Mouse (Mus musculus): ENCODE data around the gene Klhdc4. TPM values are rescaled to one million over a fixed set of nuclear protein-coding genes. Genes with fewer than 3 reads are reported as not detected.

The Klhdc4 gene
- polyA plus RNA-seq, 1 experiment from 2014 or later, result 44.5 TPM

GRCm38 (mm10) chr8:121849303-121849702 is 19.9 kb upstream of the Klhdc4 start:
- no peak overlapping the region for H3K27ac ChIP-seq (replicated peaks)
- ATAC-seq (ENCODE audit: low FRiP score), result no peak
- no peak overlapping the region for H3K9ac ChIP-seq (replicated peaks)

GRCm38 (mm10) chr8:121848495-121848894 is 19.1 kb upstream of the Klhdc4 start:
- no peak overlapping the region for H3K9ac ChIP-seq (replicated peaks)
- H3K4me2 ChIP-seq, result no peak overlapping the region
- no peaks in the 10 kb centered on the region for H3K36me3 ChIP-seq
- peaks cover 14% of the 10 kb centered on the region for H3K4me1 ChIP-seq
- no peak overlapping the region for H3K27ac ChIP-seq (replicated peaks)
- 61% methylated on average over 10 of the region's 10 CpGs for WGBS
- no peaks in the 10 kb centered on the region for H3K27me3 ChIP-seq (replicated peaks)
- H3K4me3 ChIP-seq (replicated peaks), result no peak overlapping the region
- ATAC-seq (ENCODE audit: low FRiP score), result no peak
- no peaks in the 10 kb centered on the region for H3K9me3 ChIP-seq (replicated peaks)

More at GRCm38 (mm10) chr8:121849303-121849702, 19.9 kb upstream of the Klhdc4 start:
- Histone ChIP-seq H3K4me2 (no peak overlapping the region), H3K4me1 (peaks cover 14% of the 10 kb centered on the region), H3K9me3 (replicated peaks) (no peaks in the 10 kb centered on the region), H3K36me3 (no peaks in the 10 kb centered on the region), H3K4me3 (replicated peaks) (no peak overlapping the region), H3K27me3 (replicated peaks) (no peaks in the 10 kb centered on the region)
- WGBS, result 77% methylated on average over 9 of the region's 9 CpGs

- H3K4me3 ChIP-seq (replicated peaks), result no peak overlapping the region
- no peak for ATAC-seq (ENCODE audit: low FRiP score)
- no peaks in the 10 kb centered on the region for H3K27me3 ChIP-seq (replicated peaks)
- peaks cover 14% of the 10 kb centered on the region for H3K4me1 ChIP-seq
- no peak overlapping the region for H3K4me2 ChIP-seq
- H3K9me3 ChIP-seq (replicated peaks), result no peaks in the 10 kb centered on the region
- no peaks in the 10 kb centered on the region for H3K36me3 ChIP-seq
- no peak overlapping the region for H3K9ac ChIP-seq (replicated peaks)
- WGBS, result 47% methylated on average over 6 of the region's 6 CpGs
- no peak overlapping the region for H3K27ac ChIP-seq (replicated peaks)
These were observed 18.6 kb upstream of the Klhdc4 start for GRCm38 (mm10) chr8:121847987-121848386.

GRCm38 (mm10) chr8:121847261-121847822 is 18.0 kb upstream of the Klhdc4 start:
- no peaks in the 10 kb centered on the region for H3K27me3 ChIP-seq (replicated peaks)
- H3K4me3 ChIP-seq (replicated peaks), result no peak overlapping the region
- no peaks in the 10 kb centered on the region for H3K9me3 ChIP-seq (replicated peaks)
- no peaks in the 10 kb centered on the region for H3K36me3 ChIP-seq
- no peak for ATAC-seq (ENCODE audit: low FRiP score)
- no peak overlapping the region for H3K9ac ChIP-seq (replicated peaks)
- H3K4me1 ChIP-seq, result peaks cover 14% of the 10 kb centered on the region
- no peak overlapping the region for H3K4me2 ChIP-seq
- no peak overlapping the region for H3K27ac ChIP-seq (replicated peaks)
- 72% methylated on average over 10 of the region's 10 CpGs for WGBS

- Histone ChIP-seq H3K4me2 (no peak overlapping the region), H3K9me3 (replicated peaks) (no peaks in the 10 kb centered on the region), H3K4me1 (peaks cover 14% of the 10 kb centered on the region), H3K4me3 (replicated peaks) (no peak overlapping the region), H3K36me3 (no peaks in the 10 kb centered on the region), H3K9ac (replicated peaks) (no peak overlapping the region), H3K27ac (replicated peaks) (no peak overlapping the region), H3K27me3 (replicated peaks) (no peaks in the 10 kb centered on the region)
- no peak for ATAC-seq (ENCODE audit: low FRiP score)
These were observed 17.4 kb upstream of the Klhdc4 start for GRCm38 (mm10) chr8:121846815-121847214.

GRCm38 (mm10) chr8:121844765-121845164 is 15.4 kb upstream of the Klhdc4 start:
- ATAC-seq (ENCODE audit: low FRiP score), result no peak

GRCm38 (mm10) chr8:121843184-121843733 is 13.9 kb upstream of the Klhdc4 start:
- H3K27me3 ChIP-seq (replicated peaks), result no peaks in the 10 kb centered on the region
- H3K9ac ChIP-seq (replicated peaks), result no peak overlapping the region
- no peaks in the 10 kb centered on the region for H3K36me3 ChIP-seq
- no peak for ATAC-seq (ENCODE audit: low FRiP score)
- no peaks in the 10 kb centered on the region for H3K4me1 ChIP-seq
- WGBS, result 89% methylated on average over 3 of the region's 3 CpGs
- no peak overlapping the region for H3K27ac ChIP-seq (replicated peaks)
- H3K9me3 ChIP-seq (replicated peaks), result no peaks in the 10 kb centered on the region
- no peak overlapping the region for H3K4me2 ChIP-seq
- no peak overlapping the region for H3K4me3 ChIP-seq (replicated peaks)

More at GRCm38 (mm10) chr8:121844765-121845164, 15.4 kb upstream of the Klhdc4 start:
- no peaks in the 10 kb centered on the region for H3K9me3 ChIP-seq (replicated peaks)
- no peak overlapping the region for H3K27ac ChIP-seq (replicated peaks)
- no peaks in the 10 kb centered on the region for H3K27me3 ChIP-seq (replicated peaks)
- no peak overlapping the region for H3K4me2 ChIP-seq
- H3K9ac ChIP-seq (replicated peaks), result no peak overlapping the region
- WGBS, result 37% methylated on average over 5 of the region's 7 CpGs
- H3K36me3 ChIP-seq, result no peaks in the 10 kb centered on the region
- no peaks in the 10 kb centered on the region for H3K4me1 ChIP-seq
- no peak overlapping the region for H3K4me3 ChIP-seq (replicated peaks)

GRCm38 (mm10) chr8:121842064-121842955 is 12.9 kb upstream of the Klhdc4 start:
- Histone ChIP-seq H3K9ac (replicated peaks) (no peak overlapping the region), H3K36me3 (no peaks in the 10 kb centered on the region), H3K9me3 (replicated peaks) (no peaks in the 10 kb centered on the region), H3K27ac (replicated peaks) (no peak overlapping the region), H3K4me1 (no peaks in the 10 kb centered on the region), H3K4me3 (replicated peaks) (no peak overlapping the region), H3K27me3 (replicated peaks) (no peaks in the 10 kb centered on the region), H3K4me2 (no peak overlapping the region)
- WGBS, result 90% methylated on average over 8 of the region's 8 CpGs
- ATAC-seq (ENCODE audit: low FRiP score), result no peak

- WGBS, result 48% methylated on average over 8 of the region's 8 CpGs
- Histone ChIP-seq H3K4me1 (no peaks in the 10 kb centered on the region), H3K27me3 (replicated peaks) (no peaks in the 10 kb centered on the region), H3K4me3 (replicated peaks) (no peak overlapping the region), H3K9me3 (replicated peaks) (no peaks in the 10 kb centered on the region), H3K27ac (replicated peaks) (no peak overlapping the region), H3K4me2 (no peak overlapping the region), H3K9ac (replicated peaks) (no peak overlapping the region), H3K36me3 (no peaks in the 10 kb centered on the region)
- no peak for ATAC-seq (ENCODE audit: low FRiP score)
These were observed 11.9 kb upstream of the Klhdc4 start for GRCm38 (mm10) chr8:121841242-121841641.

GRCm38 (mm10) chr8:121832503-121832902 is 3.1 kb upstream of the Klhdc4 start:
- Histone ChIP-seq H3K36me3 (no peaks in the 10 kb centered on the region), H3K4me2 (peak overlapping the region; percentile 38), H3K4me3 (replicated peaks) (no peak overlapping the region), H3K9ac (replicated peaks) (no peak overlapping the region), H3K27ac (replicated peaks) (no peak overlapping the region), H3K27me3 (replicated peaks) (no peaks in the 10 kb centered on the region), H3K4me1 (peaks cover 22% of the 10 kb centered on the region), H3K9me3 (replicated peaks) (no peaks in the 10 kb centered on the region)
- no peak for ATAC-seq (ENCODE audit: low FRiP score)
- WGBS, result 19% methylated on average over 6 of the region's 6 CpGs

- H3K36me3 ChIP-seq, result no peaks in the 10 kb centered on the region
- H3K27me3 ChIP-seq (replicated peaks), result no peaks in the 10 kb centered on the region
- H3K9ac ChIP-seq (replicated peaks), result no peak overlapping the region
- H3K4me3 ChIP-seq (replicated peaks), result no peak overlapping the region
- ATAC-seq (ENCODE audit: low FRiP score), result no peak
- no peaks in the 10 kb centered on the region for H3K9me3 ChIP-seq (replicated peaks)
- no peak overlapping the region for H3K27ac ChIP-seq (replicated peaks)
- H3K4me1 ChIP-seq, result peaks cover 23% of the 10 kb centered on the region
- WGBS, result 91% methylated on average over 2 of the region's 2 CpGs
- peak overlapping the region; percentile 38; the same call in 1 of the 2 replicates for H3K4me2 ChIP-seq
These were observed 2.7 kb upstream of the Klhdc4 start for GRCm38 (mm10) chr8:121832061-121832460.

Measured in neural tube, embryonic 15.5 days (tissue).